Mouse (Mus musculus) hindbrain, embryonic 13.5 days (tissue): ENCODE results near the gene 4933416C03Rik. TPM values are rescaled to one million over a fixed set of nuclear protein-coding genes. Genes with fewer than 3 reads are reported as not detected.

ENCODE experiments used
- ATAC-seq: fragments of 200-750 bp; cut with Nextera tagmentation; 2 replicates; pipeline ENCODE4 v1.8.0; 2017; ENCODE audit warnings: moderate TSS enrichment; ENCODE audit not compliant: low FRiP score
- H3K27ac ChIP-seq: fragments of 300-500 bp; sonication (generic); 2 replicates; pipeline ENCODE4 v1.5.1; 2015; ENCODE audit warnings: inconsistent platforms, mild to moderate bottlenecking, moderate library complexity
- H3K27me3 ChIP-seq: fragments of 300-500 bp; sonication (generic); 2 replicates; pipeline ENCODE4 v1.6.1; 2015; ENCODE audit warnings: mild to moderate bottlenecking, inconsistent platforms
- H3K36me3 ChIP-seq: fragments of 300-500 bp; sonication (generic); 2 replicates; pipeline ENCODE4 v1.6.1; 2015; ENCODE audit warnings: mild to moderate bottlenecking, inconsistent platforms
- H3K4me1 ChIP-seq: fragments of 300-500 bp; sonication (generic); replicated peaks from 2 replicates; pipeline ENCODE4 v1.6.1; 2015; ENCODE audit warnings: inconsistent platforms
- H3K4me2 ChIP-seq: fragments of 300-500 bp; sonication (generic); 2 replicates; pipeline ENCODE4 v1.6.1; 2015; ENCODE audit warnings: inconsistent platforms, mild to moderate bottlenecking, moderate library complexity
- H3K4me3 ChIP-seq: fragments of 300-500 bp; sonication (generic); 2 replicates; pipeline ENCODE4 v1.5.1; 2015; ENCODE audit warnings: mild to moderate bottlenecking, inconsistent platforms
- H3K9ac ChIP-seq: fragments of 300-500 bp; sonication (generic); 2 replicates; pipeline ENCODE4 v1.6.1; 2015; ENCODE audit warnings: mild to moderate bottlenecking, inconsistent platforms
- H3K9me3 ChIP-seq: fragments of 300-500 bp; sonication (generic); 2 replicates; pipeline ENCODE4 v1.6.1; 2016; ENCODE audit warnings: inconsistent platforms
- WGBS: fragments of 180-500 bp; shearing (Covaris S2); methylation state at CpG from one replicate; pipeline ENCODE4 v1.1.7; 2015; 5-methylcytosine and 5-hydroxymethylcytosine counted together
- polyA plus RNA-seq: library from polyadenylated mRNA; unstranded; fragments of >200 nt; fragmentation: Nextera tagmentation; extraction: Ambion mirVana; gene quantifications from 2 replicates; pipeline ENCODE4 v1.2.1, GENCODE M21; 2015

The 4933416C03Rik gene
- polyA plus RNA-seq, 1 experiment from 2014 or later = not detected

DNA sequence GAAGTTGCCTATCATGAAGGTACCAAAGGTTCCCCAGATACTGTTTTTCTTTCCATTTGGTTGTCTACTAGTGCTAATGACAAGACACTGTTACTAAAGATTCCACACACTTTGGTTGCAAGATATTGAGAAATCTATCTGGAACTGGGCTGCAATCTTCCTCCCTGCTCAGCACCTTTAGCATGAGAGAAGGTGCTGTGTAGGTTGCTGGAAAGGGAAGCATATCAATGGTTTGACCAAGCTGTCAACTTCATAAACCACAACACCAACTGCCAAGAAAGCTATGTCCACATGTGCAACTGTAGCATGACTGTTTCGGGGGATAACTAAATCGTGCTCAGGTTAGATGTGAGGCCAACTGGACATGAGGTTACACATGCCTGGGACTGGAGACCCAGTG lies 7.7 kb upstream of the 4933416C03Rik start:
- H3K4me3 ChIP-seq = no peak overlapping the region
- no peaks in the 10 kb centered on the region for H3K36me3 ChIP-seq
- 95% methylated on average over 2 of the region's 2 CpGs for WGBS
- no peaks in the 10 kb centered on the region for H3K4me1 ChIP-seq
- no peak overlapping the region for H3K4me2 ChIP-seq
- no peak overlapping the region for H3K9ac ChIP-seq
- no peak overlapping the region for H3K27ac ChIP-seq
- H3K9me3 ChIP-seq = no peaks in the 10 kb centered on the region
- H3K27me3 ChIP-seq = no peaks in the 10 kb centered on the region
- no peak for ATAC-seq

DNA sequence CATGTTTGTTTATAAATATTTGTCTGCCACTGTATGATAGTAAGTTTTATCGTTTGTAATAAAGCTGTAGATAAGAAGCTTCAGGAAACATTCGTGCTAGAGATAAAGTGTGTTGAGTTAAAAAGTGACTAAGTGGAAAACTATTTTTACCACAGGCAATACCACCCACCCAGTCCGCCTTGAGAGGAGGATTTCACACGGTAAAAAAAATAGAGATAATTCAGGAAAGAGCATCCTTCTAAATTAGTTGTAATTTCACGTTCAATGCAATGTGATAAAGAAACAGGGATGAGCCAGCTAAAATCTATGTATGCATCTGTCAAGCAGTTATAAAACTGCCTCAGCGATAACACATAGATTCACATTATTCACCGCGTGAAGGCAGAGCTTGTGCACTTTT lies 3.3 kb upstream of the 4933416C03Rik start:
- H3K9me3 ChIP-seq = 0 out of 2 replicates have a peak, but pooled peaks cover 5% of the 10 kb centered on the region
- no peaks in the 10 kb centered on the region for H3K4me1 ChIP-seq
- H3K27me3 ChIP-seq = no peaks in the 10 kb centered on the region
- WGBS = 92% methylated on average over 8 of the region's 8 CpGs
- H3K36me3 ChIP-seq = peaks cover 9% of the 10 kb centered on the region; the same call in 1 of the 2 replicates
- ATAC-seq = no peak
- H3K4me3 ChIP-seq = no peak overlapping the region
- H3K9ac ChIP-seq = no peak overlapping the region
- H3K27ac ChIP-seq = no peak overlapping the region
- H3K4me2 ChIP-seq = no peak overlapping the region

DNA sequence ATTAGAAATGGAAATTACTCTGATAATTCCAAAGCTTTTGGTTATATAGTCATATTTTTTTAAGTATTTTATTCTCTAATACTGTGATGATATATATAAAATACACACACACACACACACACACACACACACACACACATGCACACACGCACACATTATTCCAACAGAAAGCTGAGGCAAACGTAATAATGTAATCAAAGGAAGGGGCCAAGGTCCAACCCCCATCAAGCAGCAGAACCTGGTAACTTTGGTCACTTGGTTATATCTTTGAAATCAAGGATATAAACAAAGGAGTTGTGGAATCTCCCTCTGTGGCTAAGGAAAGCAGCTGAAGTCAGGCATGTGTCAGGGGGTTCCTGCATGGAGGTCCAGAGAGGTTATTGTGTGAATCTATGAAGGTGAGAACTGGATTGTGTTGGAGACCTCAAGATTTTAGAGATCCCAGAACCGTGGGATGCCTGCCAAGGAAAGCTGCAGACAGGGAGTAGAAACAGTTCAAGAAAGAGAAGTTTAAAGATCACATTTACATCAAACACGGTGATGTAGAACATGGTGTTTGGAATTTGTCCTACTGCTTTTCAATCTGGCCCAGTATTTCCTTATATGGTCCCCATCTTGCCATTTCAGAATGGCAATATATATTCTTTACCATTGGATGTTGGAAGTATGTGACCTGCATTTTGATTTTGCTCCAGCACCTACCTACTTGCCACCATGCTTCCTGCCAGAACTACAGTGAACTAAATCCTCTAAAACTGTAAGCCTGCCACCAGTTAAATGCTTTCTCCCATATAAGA lies 2.4 kb upstream of the 4933416C03Rik start:
- Histone ChIP-seq H3K36me3 (peaks cover 9% of the 10 kb centered on the region; the same call in 1 of the 2 replicates), H3K27ac (no peak overlapping the region), H3K4me3 (no peak overlapping the region), H3K4me2 (no peak overlapping the region), H3K27me3 (no peaks in the 10 kb centered on the region), H3K4me1 (no peaks in the 10 kb centered on the region), H3K9ac (no peak overlapping the region), H3K9me3 (0 out of 2 replicates have a peak, but pooled peaks cover 5% of the 10 kb centered on the region)
- ATAC-seq = no peak
- 80% methylated on average over 4 of the region's 4 CpGs for WGBS

DNA sequence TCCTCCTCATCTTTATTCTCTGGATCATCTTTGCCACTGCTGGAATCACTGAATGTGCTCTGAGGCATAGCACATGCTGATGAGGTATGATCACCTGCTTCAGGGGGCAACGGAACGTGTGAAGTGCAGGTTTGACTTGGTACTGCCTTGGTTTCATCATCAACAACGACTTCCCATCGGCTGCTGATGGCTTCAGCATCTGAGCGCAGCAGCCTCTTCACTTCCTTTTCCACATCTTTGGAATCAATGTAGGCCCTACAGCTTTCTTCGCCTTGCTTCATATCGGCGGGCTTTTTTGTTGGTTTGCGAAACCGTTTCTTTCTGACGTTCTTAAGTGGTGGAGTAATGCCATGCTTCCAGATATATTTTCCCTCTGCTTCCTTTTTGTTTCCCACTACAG lies 849 bp downstream of the 4933416C03Rik start:
- H3K27ac ChIP-seq = no peak overlapping the region
- no peak for ATAC-seq
- H3K4me1 ChIP-seq = no peaks in the 10 kb centered on the region
- H3K9ac ChIP-seq = no peak overlapping the region
- peaks cover 9% of the 10 kb centered on the region; the same call in 1 of the 2 replicates for H3K36me3 ChIP-seq
- no peak overlapping the region for H3K4me3 ChIP-seq
- 0 out of 2 replicates have a peak, but pooled peaks cover 5% of the 10 kb centered on the region for H3K9me3 ChIP-seq
- no peaks in the 10 kb centered on the region for H3K27me3 ChIP-seq
- WGBS = 96% methylated on average over 11 of the region's 11 CpGs
- H3K4me2 ChIP-seq = no peak overlapping the region

DNA sequence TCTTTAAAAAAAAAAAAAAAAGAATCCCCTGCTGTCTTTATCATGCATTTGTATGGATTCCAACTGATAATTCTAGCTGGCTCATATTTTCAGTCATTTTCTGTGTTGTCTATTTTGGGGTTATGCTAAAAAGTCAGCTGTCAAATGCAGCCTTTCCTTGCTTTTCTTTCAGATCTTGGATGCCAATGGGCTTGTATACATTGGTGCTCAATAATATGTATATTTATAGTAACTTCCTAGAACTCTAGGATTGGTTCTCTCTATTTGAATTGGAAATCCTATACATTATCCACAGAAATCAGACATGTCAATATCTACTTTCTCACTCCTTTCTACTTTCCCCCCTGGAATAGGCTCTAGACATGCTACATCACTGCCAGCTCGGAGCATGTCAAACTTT lies 5.0 kb downstream of the 4933416C03Rik start:
- Histone ChIP-seq H3K9ac (no peak overlapping the region), H3K4me3 (no peak overlapping the region), H3K27me3 (no peaks in the 10 kb centered on the region), H3K9me3 (0 out of 2 replicates have a peak, but pooled peaks cover 3% of the 10 kb centered on the region), H3K4me2 (no peak overlapping the region), H3K4me1 (no peaks in the 10 kb centered on the region), H3K27ac (no peak overlapping the region), H3K36me3 (peaks cover 5% of the 10 kb centered on the region; the same call in 1 of the 2 replicates)
- ATAC-seq = no peak
- 91% methylated on average over 1 of the region's 1 CpGs for WGBS

DNA sequence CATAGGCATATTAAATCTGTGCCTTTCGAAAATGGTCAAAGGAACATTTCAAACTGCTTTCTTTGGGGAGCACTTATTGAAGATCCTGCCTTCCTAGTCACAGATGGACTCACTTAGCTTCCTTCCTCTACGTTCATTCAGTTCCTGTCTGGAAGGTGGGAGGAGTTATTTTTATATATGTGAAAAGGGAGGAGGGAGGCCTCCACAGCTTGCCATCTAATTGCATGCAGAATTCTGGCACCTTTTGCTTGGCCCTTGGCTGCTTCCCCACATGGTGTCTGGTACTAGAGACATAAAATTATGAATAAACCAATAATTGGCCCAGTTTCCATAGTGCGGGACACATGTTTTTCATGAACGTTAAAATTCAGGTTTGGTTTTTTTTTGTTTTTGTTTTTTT lies 5.5 kb downstream of the 4933416C03Rik start:
- H3K9ac ChIP-seq = no peak overlapping the region
- H3K4me1 ChIP-seq = no peaks in the 10 kb centered on the region
- H3K36me3 ChIP-seq = no peaks in the 10 kb centered on the region
- no peaks in the 10 kb centered on the region for H3K27me3 ChIP-seq
- H3K4me2 ChIP-seq = no peak overlapping the region
- 73% methylated on average over 4 of the region's 4 CpGs for WGBS
- no peaks in the 10 kb centered on the region for H3K9me3 ChIP-seq
- no peak for ATAC-seq
- H3K4me3 ChIP-seq = no peak overlapping the region
- H3K27ac ChIP-seq = no peak overlapping the region

DNA sequence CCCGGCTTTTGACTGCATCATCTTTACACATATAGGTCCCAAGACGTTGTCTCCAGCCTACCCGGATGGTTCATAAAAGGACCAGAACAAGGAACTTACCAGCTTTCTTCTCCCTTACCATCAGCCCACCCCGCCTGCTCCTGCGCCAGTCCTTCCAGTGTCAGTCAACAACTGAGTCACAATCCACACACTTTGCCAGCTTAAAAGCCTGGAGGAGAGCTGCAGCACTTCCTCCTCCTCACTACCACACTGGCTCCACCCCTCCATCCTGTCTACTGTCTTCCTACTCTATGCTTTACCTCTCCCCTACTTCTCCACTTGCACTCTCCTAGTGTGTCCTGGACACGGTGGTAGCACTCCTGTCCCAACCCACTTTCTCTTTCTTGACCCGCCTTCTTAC lies 15.2 kb downstream of the 4933416C03Rik start:
- Histone ChIP-seq H3K4me3 (no peak overlapping the region), H3K27ac (no peak overlapping the region), H3K36me3 (no peaks in the 10 kb centered on the region), H3K4me1 (no peaks in the 10 kb centered on the region), H3K27me3 (no peaks in the 10 kb centered on the region), H3K9ac (no peak overlapping the region), H3K9me3 (no peaks in the 10 kb centered on the region), H3K4me2 (no peak overlapping the region)
- 89% methylated on average over 7 of the region's 7 CpGs for WGBS
- ATAC-seq = no peak

DNA sequence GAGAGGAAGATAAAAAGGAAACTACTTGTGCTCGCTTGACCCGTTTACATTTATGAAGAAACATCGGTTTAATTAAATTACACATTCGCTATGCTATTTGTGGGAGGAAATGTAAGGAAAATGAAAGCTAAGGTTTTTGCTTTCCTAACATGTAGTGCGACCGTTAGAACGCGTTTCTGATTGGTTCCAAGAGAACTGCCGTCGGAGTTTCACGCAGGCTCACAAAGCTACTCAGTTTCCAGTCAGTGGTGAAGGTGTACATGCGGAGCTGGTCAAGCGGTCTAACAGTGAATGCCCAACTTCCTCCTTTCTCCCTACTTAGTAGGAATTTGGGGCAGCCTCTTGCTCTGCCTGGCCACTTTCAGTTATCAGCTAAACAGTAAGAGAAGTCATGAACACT lies 17.3 kb downstream of the 4933416C03Rik start:
- H3K4me1 ChIP-seq = no peaks in the 10 kb centered on the region
- no peak for ATAC-seq
- H3K27ac ChIP-seq = no peak overlapping the region
- no peak overlapping the region for H3K9ac ChIP-seq
- no peaks in the 10 kb centered on the region for H3K27me3 ChIP-seq
- H3K4me2 ChIP-seq = no peak overlapping the region
- no peaks in the 10 kb centered on the region for H3K9me3 ChIP-seq
- no peaks in the 10 kb centered on the region for H3K36me3 ChIP-seq
- WGBS = 87% methylated on average over 13 of the region's 13 CpGs
- no peak overlapping the region for H3K4me3 ChIP-seq

DNA sequence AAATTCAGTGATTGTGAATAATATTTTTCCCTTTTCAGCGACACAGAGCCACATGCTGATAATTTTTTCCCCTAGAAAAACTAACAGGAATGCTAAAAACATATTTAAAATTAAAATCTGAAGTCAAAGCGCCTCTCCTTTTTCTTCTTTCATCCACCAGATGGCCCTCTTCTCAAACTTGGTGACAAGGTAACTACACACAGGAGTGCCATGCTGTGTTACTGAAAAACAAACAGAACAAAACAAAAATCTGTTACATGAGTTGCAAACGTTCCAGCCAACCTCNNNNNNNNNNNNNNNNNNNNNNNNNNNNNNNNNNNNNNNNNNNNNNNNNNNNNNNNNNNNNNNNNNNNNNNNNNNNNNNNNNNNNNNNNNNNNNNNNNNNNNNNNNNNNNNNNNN lies 29.8 kb downstream of the 4933416C03Rik start:
- no peak overlapping the region for H3K4me3 ChIP-seq
- no peaks in the 10 kb centered on the region for H3K9me3 ChIP-seq
- WGBS = 35% methylated on average over 3 of the region's 3 CpGs
- no peak overlapping the region for H3K9ac ChIP-seq
- no peak for ATAC-seq
- H3K36me3 ChIP-seq = no peaks in the 10 kb centered on the region
- H3K27me3 ChIP-seq = no peaks in the 10 kb centered on the region
- H3K27ac ChIP-seq = no peak overlapping the region
- H3K4me2 ChIP-seq = no peak overlapping the region
- peaks cover 4% of the 10 kb centered on the region; the same call in 1 of the 2 replicates for H3K4me1 ChIP-seq

DNA sequence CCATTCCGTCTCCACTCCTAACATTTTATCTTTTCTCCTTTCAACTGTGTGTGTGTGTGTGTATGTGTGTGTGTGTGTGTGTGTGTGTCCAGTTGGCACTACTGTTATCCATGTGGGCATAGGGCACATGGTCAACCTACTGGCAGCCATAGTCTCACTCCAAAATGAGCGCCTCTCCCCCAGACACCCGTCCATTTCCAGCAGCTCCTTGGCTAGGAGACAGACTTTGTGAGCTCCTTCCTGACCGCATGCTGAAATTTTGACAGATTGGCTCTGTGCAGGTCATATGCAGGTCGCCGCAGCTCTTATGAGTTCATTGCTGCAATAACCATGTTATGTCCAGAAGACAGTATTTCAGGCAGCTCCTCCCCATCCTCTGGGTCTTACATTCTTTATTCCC lies 32.9 kb downstream of the 4933416C03Rik start:
- 88% methylated on average over 6 of the region's 6 CpGs for WGBS
- Histone ChIP-seq H3K4me2 (no peak overlapping the region), H3K27ac (no peak overlapping the region), H3K9me3 (no peaks in the 10 kb centered on the region), H3K27me3 (no peaks in the 10 kb centered on the region), H3K4me3 (no peak overlapping the region), H3K36me3 (no peaks in the 10 kb centered on the region), H3K4me1 (peaks cover 4% of the 10 kb centered on the region; the same call in 1 of the 2 replicates), H3K9ac (no peak overlapping the region)
- no peak for ATAC-seq

DNA sequence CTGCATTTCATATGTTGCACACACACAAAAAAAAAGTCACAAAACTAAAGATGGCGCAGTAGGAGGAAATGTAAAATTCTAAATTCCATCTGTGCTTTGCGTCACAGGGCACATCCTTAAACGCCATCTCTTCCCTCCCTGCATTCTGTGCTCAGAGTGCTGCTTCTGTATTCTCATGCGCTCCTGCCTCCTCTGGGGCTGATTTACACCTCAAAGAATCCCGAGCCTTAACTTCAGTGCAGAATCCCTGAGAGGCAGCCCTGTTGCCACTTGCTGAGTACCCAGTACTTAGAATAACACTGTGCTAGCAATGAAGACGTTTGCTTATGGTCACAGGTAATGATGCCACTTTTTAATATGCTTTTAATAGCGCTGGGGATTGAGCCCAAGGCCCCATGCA lies 34.3 kb downstream of the 4933416C03Rik start:
- H3K36me3 ChIP-seq = no peaks in the 10 kb centered on the region
- WGBS = 31% methylated on average over 7 of the region's 7 CpGs
- H3K4me3 ChIP-seq = no peak overlapping the region
- no peak overlapping the region for H3K9ac ChIP-seq
- peaks cover 4% of the 10 kb centered on the region; the same call in 1 of the 2 replicates for H3K4me1 ChIP-seq
- ATAC-seq = no peak
- no peak overlapping the region for H3K4me2 ChIP-seq
- no peak overlapping the region for H3K27ac ChIP-seq
- no peaks in the 10 kb centered on the region for H3K9me3 ChIP-seq
- no peaks in the 10 kb centered on the region for H3K27me3 ChIP-seq

DNA sequence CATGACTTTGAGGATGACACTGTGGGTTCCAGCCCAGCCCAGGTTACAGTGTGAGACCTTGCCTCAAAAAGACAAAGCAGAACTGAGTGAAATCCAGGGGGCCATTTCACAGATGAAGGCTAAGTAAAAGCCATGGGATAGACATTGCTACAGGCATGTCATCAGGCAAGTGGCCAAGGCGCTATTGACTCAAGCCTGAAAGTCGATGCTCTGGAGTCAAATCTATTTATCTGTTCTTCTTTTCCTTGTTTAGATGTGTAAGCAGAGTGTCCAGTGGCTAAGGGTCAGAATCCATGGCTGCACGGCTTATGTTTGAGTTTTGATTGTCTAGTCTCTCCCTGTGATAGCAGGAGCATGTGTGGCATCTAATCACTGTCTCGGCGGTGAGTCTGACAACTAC lies 35.1 kb downstream of the 4933416C03Rik start:
- 68% methylated on average over 5 of the region's 5 CpGs for WGBS
- no peak overlapping the region for H3K9ac ChIP-seq
- H3K4me1 ChIP-seq = peaks cover 4% of the 10 kb centered on the region; the same call in 1 of the 2 replicates
- no peaks in the 10 kb centered on the region for H3K36me3 ChIP-seq
- H3K27me3 ChIP-seq = no peaks in the 10 kb centered on the region
- no peak overlapping the region for H3K27ac ChIP-seq
- no peak overlapping the region for H3K4me3 ChIP-seq
- no peaks in the 10 kb centered on the region for H3K9me3 ChIP-seq
- ATAC-seq = no peak
- no peak overlapping the region for H3K4me2 ChIP-seq

DNA sequence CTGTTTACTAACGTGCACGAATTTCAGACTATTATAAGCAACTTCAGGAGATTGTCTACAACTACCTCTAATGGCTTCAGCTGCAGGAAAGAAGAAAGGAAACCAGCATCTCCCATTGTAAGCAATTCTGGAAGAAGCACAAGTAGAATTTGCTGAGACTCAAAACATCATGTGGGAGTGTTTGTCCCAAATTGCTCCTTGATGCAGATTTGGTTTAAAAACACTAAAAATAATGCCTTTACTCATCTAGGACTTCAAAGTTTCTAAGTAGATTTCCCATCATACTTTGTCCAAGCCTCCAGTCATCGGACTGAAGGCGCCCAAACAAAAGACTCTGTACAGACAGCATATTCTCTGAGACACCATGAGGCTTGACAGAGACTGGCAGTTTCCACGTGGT lies 37.8 kb downstream of the 4933416C03Rik start:
- Histone ChIP-seq H3K4me1 (peaks cover 4% of the 10 kb centered on the region; the same call in 1 of the 2 replicates), H3K36me3 (no peaks in the 10 kb centered on the region), H3K9me3 (no peaks in the 10 kb centered on the region), H3K4me3 (no peak overlapping the region), H3K27me3 (no peaks in the 10 kb centered on the region), H3K9ac (no peak overlapping the region), H3K4me2 (no peak overlapping the region), H3K27ac (no peak overlapping the region)
- 92% methylated on average over 5 of the region's 5 CpGs for WGBS
- no peak for ATAC-seq
